Mouse (Mus musculus) liver, postnatal 0 days (tissue): ENCODE data around the gene Ttll5.

Experiments used
- CTCF ChIP-seq: sonication (generic); IDR thresholded peaks from 2 replicates; pipeline ENCODE4 v1.5.1; 2016; ENCODE audit warnings: antibody characterized with exemption, low read depth
- EP300 ChIP-seq: IDR thresholded peaks from 2 replicates; pipeline ENCODE4 v1.6.1; 2016; ENCODE audit warnings: antibody characterized with exemption, low read depth, mild to moderate bottlenecking

GRCm38 (mm10) chr12:85958460-85958859, 134.0 kb downstream of the Ttll5 start:
- TF ChIP-seq CTCF (no peak), EP300 (no peak)
